Mouse (Mus musculus): ENCODE measurements around the gene Pfpl. TPM values are rescaled to one million over a fixed set of nuclear protein-coding genes. Genes with fewer than 3 reads are reported as not detected.

The Pfpl gene
- polyA plus RNA-seq, 1 experiment from 2014 or later = not detected

DNA sequence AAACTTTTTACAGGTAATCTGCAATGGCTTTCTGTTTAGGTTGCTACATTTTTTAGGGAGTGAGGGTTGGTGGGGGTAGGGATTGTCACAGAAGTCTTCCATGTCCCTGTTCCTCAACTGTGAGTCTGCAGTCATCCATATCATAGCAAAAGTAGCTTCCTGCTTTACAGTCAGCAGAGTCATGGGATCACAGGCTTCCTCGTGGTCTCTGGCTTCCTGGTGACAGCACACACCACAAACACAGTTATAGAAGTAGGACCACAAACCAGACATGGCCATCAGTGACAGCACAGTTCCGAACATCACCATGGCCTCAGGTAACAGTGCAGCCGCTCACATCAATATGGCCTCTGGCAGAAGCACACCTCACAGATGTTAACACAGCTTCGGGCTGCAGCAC, 14.9 kb downstream of the Pfpl start:
- 85% methylated on average over 4 of the region's 4 CpGs for WGBS

GRCm38 (mm10) chr19:12445014-12445413, 17.3 kb downstream of the Pfpl start:
- 0 out of 2 replicates have a peak, but pooled peaks cover 4% of the 10 kb centered on the region for H3K4me1 ChIP-seq
- no peak overlapping the region for H3K27ac ChIP-seq (replicated peaks)
- no peaks in the 10 kb centered on the region for H3K9me3 ChIP-seq (replicated peaks)
- WGBS = 86% methylated on average over 3 of the region's 3 CpGs
- H3K4me3 ChIP-seq = no peak overlapping the region
- H3K36me3 ChIP-seq = no peaks in the 10 kb centered on the region
- no peaks in the 10 kb centered on the region for H3K27me3 ChIP-seq (ENCODE audit: low read depth, poor library complexity, severe bottlenecking)
- DNase-seq (ENCODE audit: low spot score) = no peak

More for the DNA sequence above, 14.9 kb downstream of the Pfpl start:
- H3K36me3 ChIP-seq = no peaks in the 10 kb centered on the region
- no peak overlapping the region for H3K27ac ChIP-seq (replicated peaks)
- no peaks in the 10 kb centered on the region for H3K9me3 ChIP-seq (replicated peaks)
- no peak for DNase-seq (ENCODE audit: low spot score)
- H3K4me1 ChIP-seq = 0 out of 2 replicates have a peak, but pooled peaks cover 4% of the 10 kb centered on the region
- no peaks in the 10 kb centered on the region for H3K27me3 ChIP-seq (ENCODE audit: low read depth, poor library complexity, severe bottlenecking)
- no peak overlapping the region for H3K4me3 ChIP-seq

GRCm38 (mm10) chr19:12457401-12458066, 29.8 kb downstream of the Pfpl start:
- no peaks in the 10 kb centered on the region for H3K36me3 ChIP-seq
- H3K4me1 ChIP-seq = no peaks in the 10 kb centered on the region
- no peak overlapping the region for H3K27ac ChIP-seq (replicated peaks)
- H3K27me3 ChIP-seq (ENCODE audit: low read depth, poor library complexity, severe bottlenecking) = no peaks in the 10 kb centered on the region
- DNase-seq (ENCODE audit: low spot score) = no peak
- 92% methylated on average over 12 of the region's 12 CpGs for WGBS
- no peaks in the 10 kb centered on the region for H3K9me3 ChIP-seq (replicated peaks)
- no peak overlapping the region for H3K4me3 ChIP-seq

GRCm38 (mm10) chr19:12459516-12459915, 31.8 kb downstream of the Pfpl start:
- Histone ChIP-seq H3K27me3 (ENCODE audit: low read depth, poor library complexity, severe bottlenecking) (no peaks in the 10 kb centered on the region), H3K27ac (replicated peaks) (no peak overlapping the region), H3K4me3 (no peak overlapping the region), H3K36me3 (peaks cover 12% of the 10 kb centered on the region; the same call in 1 of the 2 replicates), H3K4me1 (peaks cover 9% of the 10 kb centered on the region; the same call in 1 of the 2 replicates), H3K9me3 (replicated peaks) (no peaks in the 10 kb centered on the region)
- DNase-seq (ENCODE audit: low spot score) = no peak
- 91% methylated on average over 4 of the region's 4 CpGs for WGBS

DNA sequence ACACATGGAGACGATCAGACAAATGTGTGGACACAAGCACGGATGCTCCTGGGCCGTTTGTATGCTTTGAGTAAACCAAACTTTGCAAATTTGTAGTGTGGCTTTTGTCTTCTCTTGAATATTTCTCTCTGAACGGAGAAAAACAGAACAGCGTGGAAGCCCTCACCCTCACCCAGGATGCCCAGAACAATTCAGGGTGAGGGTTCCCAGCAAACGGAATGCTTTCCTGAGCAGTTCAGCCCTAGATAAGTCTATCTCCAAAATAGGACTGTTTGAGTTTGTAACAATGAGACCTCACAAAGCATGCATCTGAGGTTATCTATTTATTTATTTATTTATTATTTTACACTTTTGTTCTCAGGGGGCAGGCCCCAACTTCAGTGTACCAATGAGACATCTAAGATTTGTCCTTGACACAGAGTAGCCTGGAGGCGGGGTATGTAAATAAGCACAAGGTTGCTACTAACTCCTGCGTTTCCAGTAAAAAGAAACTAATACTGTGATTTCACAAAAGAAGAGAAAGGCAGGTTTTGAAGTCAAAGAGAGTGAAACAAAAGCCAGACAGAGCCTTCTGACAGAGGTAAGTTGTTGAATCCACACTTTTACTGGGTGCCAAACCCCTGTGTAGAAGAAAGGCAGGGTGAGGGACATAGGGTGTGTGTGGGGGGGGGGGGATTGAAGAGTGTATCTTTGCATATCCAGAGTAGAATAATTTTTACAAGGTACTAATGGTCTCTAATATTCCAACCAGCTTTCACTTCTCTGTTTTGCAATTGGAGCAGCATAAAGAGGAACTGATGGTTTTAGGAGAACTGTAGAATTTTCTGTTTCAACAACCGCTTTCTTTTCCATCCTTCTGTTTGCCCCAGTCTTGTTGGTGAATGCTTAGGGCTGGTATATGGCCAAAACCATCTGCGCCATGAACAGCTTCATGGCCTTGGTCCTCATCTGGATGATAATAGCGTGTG, 32.9 kb downstream of the Pfpl start, which contains the start of gene Mpeg1:
Gene Mpeg1 (plus strand): TSS at position 498 of the 968 bp plus-strand sequence.
- Histone ChIP-seq H3K27me3 (ENCODE audit: low read depth, poor library complexity, severe bottlenecking) (no peaks in the 10 kb centered on the region), H3K27ac (replicated peaks) (no peak within 1 kb of the TSS), H3K36me3 (peaks cover 22% of the 10 kb centered on the region), H3K4me1 (peaks cover 9% of the 10 kb centered on the region; the same call in 1 of the 2 replicates), H3K9me3 (replicated peaks) (no peaks in the 10 kb centered on the region), H3K4me3 (no peak within 1 kb of the TSS)
- no peak for DNase-seq (ENCODE audit: low spot score)
- 88% methylated on average over 11 of the region's 11 CpGs for WGBS

GRCm38 (mm10) chr19:12462851-12463721, 35.4 kb downstream of the Pfpl start:
- DNase-seq (ENCODE audit: low spot score) = peak; percentile 10
- peaks cover 12% of the 10 kb centered on the region; the same call in 1 of the 2 replicates for H3K4me1 ChIP-seq
- no peaks in the 10 kb centered on the region for H3K9me3 ChIP-seq (replicated peaks)
- H3K27ac ChIP-seq (replicated peaks) = no peak overlapping the region
- 77% methylated on average over 7 of the region's 7 CpGs for WGBS
- no peaks in the 10 kb centered on the region for H3K27me3 ChIP-seq (ENCODE audit: low read depth, poor library complexity, severe bottlenecking)
- no peak overlapping the region for H3K4me3 ChIP-seq
- peaks cover 47% of the 10 kb centered on the region for H3K36me3 ChIP-seq

- H3K36me3 ChIP-seq = peaks cover 53% of the 10 kb centered on the region
- H3K9me3 ChIP-seq (replicated peaks) = no peaks in the 10 kb centered on the region
- H3K27me3 ChIP-seq (ENCODE audit: low read depth, poor library complexity, severe bottlenecking) = no peaks in the 10 kb centered on the region
- DNase-seq (ENCODE audit: low spot score) = peak; percentile 12
- H3K27ac ChIP-seq (replicated peaks) = no peak overlapping the region
- peaks cover 12% of the 10 kb centered on the region; the same call in 1 of the 2 replicates for H3K4me1 ChIP-seq
- no peak overlapping the region for H3K4me3 ChIP-seq
- 24% methylated on average over 1 of the region's 1 CpGs for WGBS
Observed at GRCm38 (mm10) chr19:12463722-12464035, 36.0 kb downstream of the Pfpl start.

GRCm38 (mm10) chr19:12464127-12464526, 36.4 kb downstream of the Pfpl start:
- DNase-seq (ENCODE audit: low spot score) = peak; percentile 11

GRCm38 (mm10) chr19:12464674-12465073, 37.0 kb downstream of the Pfpl start:
- H3K27ac ChIP-seq (replicated peaks) = no peak overlapping the region
- DNase-seq (ENCODE audit: low spot score) = no peak
- WGBS = 92% methylated on average over 4 of the region's 4 CpGs
- no peaks in the 10 kb centered on the region for H3K9me3 ChIP-seq (replicated peaks)
- H3K27me3 ChIP-seq (ENCODE audit: low read depth, poor library complexity, severe bottlenecking) = no peaks in the 10 kb centered on the region
- H3K4me3 ChIP-seq = no peak overlapping the region
- H3K36me3 ChIP-seq = peaks cover 63% of the 10 kb centered on the region
- peaks cover 12% of the 10 kb centered on the region; the same call in 1 of the 2 replicates for H3K4me1 ChIP-seq

More at GRCm38 (mm10) chr19:12464127-12464526, 36.4 kb downstream of the Pfpl start:
- Histone ChIP-seq H3K9me3 (replicated peaks) (no peaks in the 10 kb centered on the region), H3K36me3 (peaks cover 57% of the 10 kb centered on the region), H3K27ac (replicated peaks) (0 out of 2 replicates have a peak overlapping the region, but pooled peaks have one; percentile 23), H3K4me3 (no peak overlapping the region), H3K4me1 (peaks cover 12% of the 10 kb centered on the region; the same call in 1 of the 2 replicates), H3K27me3 (ENCODE audit: low read depth, poor library complexity, severe bottlenecking) (no peaks in the 10 kb centered on the region)
- whole genome bisulfite sequencing = 85% methylated on average over 5 of the region's 5 CpGs

DNA sequence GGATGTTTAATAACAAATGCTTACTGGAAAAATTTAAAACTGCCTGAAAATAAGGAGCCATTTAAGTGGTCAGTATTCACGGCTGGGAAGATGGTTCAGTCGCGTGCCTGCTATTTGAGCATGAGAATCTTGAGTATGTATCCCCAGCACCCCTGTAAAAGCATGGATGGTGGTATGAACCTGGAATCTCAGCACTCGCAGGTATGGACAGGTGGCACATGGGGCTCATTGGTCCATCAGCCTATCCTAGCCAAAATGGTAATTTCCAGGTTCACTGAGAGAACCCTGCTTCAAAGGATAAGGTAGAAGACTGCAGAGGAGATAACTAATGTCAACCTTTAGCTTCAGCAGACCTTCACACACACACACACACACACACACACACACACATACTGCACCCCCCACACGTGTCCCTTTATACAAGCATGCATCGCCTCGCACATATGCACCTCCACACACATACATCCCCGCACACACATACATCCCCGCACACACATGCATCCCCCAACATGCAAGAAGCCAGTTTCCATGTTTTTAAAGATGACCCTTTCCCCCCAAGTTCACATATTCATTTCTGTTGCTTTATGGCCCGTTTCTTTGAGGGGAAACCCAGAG, 37.9 kb downstream of the Pfpl start:
- Histone ChIP-seq H3K27ac (replicated peaks) (no peak overlapping the region), H3K4me3 (no peak overlapping the region), H3K27me3 (ENCODE audit: low read depth, poor library complexity, severe bottlenecking) (no peaks in the 10 kb centered on the region), H3K4me1 (peaks cover 12% of the 10 kb centered on the region; the same call in 1 of the 2 replicates), H3K36me3 (peaks cover 73% of the 10 kb centered on the region), H3K9me3 (replicated peaks) (no peaks in the 10 kb centered on the region)
- no peak for DNase-seq (ENCODE audit: low spot score)
- 91% methylated on average over 10 of the region's 10 CpGs for WGBS

DNA sequence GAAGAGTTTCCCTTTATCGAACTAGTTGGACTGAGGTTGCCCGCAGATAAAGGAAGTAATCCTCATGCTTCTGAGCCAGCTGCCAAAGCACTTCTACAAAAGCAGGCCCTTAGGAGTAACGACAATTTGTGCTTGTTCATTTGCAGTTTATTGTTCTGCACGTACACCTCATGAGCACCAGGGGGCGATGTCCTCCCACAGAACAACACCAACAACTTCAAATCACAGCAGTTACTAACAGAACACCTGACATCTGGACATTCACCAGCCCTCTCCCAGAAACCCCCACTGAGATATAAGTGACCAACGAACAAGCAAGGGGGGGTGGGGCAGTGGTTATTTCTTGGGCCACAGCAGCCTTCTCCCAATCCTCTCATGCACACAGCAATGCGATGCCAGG, 38.5 kb downstream of the Pfpl start:
- H3K27me3 ChIP-seq (ENCODE audit: low read depth, poor library complexity, severe bottlenecking) = no peaks in the 10 kb centered on the region
- H3K36me3 ChIP-seq = peaks cover 78% of the 10 kb centered on the region
- H3K27ac ChIP-seq (replicated peaks) = no peak overlapping the region
- DNase-seq (ENCODE audit: low spot score) = peak; percentile 53
- whole genome bisulfite sequencing = 34% methylated on average over 7 of the region's 7 CpGs
- peaks cover 12% of the 10 kb centered on the region; the same call in 1 of the 2 replicates for H3K4me1 ChIP-seq
- no peak overlapping the region for H3K4me3 ChIP-seq
- no peaks in the 10 kb centered on the region for H3K9me3 ChIP-seq (replicated peaks)
